Mouse (Mus musculus) inflammation-experienced regulatory T-cells, adult 16 weeks (primary cell): Measurements from ENCODE around the gene Speer4b. TPM values are rescaled to one million over a fixed set of nuclear protein-coding genes. Genes with fewer than 3 reads are reported as not detected.

ENCODE experiments used
- polyA plus RNA-seq: library from polyadenylated mRNA; unstranded; fragments of 100-300 nt; shearing (Covaris generic); gene quantifications from one replicate; pipeline ENCODE4 v1.2.1, GENCODE M21; 2017

Gene Speer4b
- polyA plus RNA-seq, result not detected

GRCm38 (mm10) chr5:27501338-27501737, at the start of gene Speer4b:
Gene Speer4b, minus strand, starts transcription at chr5:27501438.

